8 mouse cellular contexts compared by ENCODE assay signal in the genomic region with DNA sequence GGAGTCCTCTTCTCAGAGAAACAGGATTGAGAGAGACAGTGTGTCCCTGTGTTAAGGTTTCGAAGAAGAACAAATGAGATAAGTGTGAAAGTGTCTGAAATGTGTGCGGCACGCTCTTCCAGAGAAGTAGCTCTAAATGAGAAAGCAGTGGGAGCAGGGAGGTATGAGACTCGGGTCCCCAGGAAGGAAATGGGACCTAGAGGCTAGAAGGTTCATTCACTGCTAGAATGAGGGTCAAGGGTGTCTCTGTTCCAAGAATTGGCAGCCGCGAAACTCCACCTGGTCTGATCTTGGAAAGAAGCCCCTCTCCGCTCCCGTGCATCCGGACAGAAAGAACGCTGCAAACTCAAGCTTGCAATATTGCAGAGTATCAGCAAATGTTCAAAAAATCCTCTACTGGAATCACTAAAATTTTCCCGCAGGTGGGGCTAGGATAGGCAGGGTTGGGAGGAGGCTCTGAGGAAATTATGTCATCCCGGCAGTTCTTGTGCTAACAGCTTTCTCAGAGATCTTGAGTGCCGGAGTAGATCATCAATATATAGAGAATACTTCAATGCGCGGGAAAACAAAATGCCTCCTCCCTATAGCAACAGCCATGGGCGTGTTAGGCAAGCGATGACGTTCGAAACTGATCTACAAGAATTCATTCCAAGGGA. TPM values are rescaled to one million over a fixed set of nuclear protein-coding genes. Genes with fewer than 3 reads are reported as not detected.
DNase-seq lines count a peak whose midpoint lies in the region; ATAC-seq and TF ChIP-seq lines count a peak whose summit lies in the region.

No protein-coding gene starts in this region.

- H3K4me3 ChIP-seq in cerebellum, adult 2 months (replicated peaks; ENCODE audit: insufficient read depth, low read depth, low read length): peak overlapping the region; percentile 83
- H3K4me3 ChIP-seq in intestine, postnatal 0 days (ENCODE audit: low read depth, low read length): peak overlapping the region; percentile 70
- H3K4me3 ChIP-seq in midbrain, embryonic 12.5 days: peak overlapping the region; percentile 65

- peak overlapping the region; percentile 100 for H3K4me2 ChIP-seq in intestine, postnatal 0 days (replicated peaks; ENCODE audit: low read depth)
- H3K4me2 ChIP-seq in midbrain, embryonic 12.5 days (replicated peaks): peak overlapping the region; percentile 65

- no peak for ATAC-seq in intestine, postnatal 0 days
- no peak for ATAC-seq in midbrain, embryonic 12.5 days (ENCODE audit: low FRiP score, low read depth)

- 0 out of 2 replicates have a peak overlapping the region, but pooled peaks have one; percentile 8 for H3K27ac ChIP-seq in cerebellum, adult 2 months (ENCODE audit: insufficient read depth, low read length)
- no peak overlapping the region for H3K27ac ChIP-seq in intestine, postnatal 0 days (ENCODE audit: low read depth, low read length)
- H3K27ac ChIP-seq in midbrain, embryonic 12.5 days (replicated peaks): peak overlapping the region; percentile 97

- no peaks in the 10 kb centered on the region for H3K27me3 ChIP-seq in cerebellum, adult 2 months (ENCODE audit: control insufficient read depth, insufficient read depth, low read length)
- H3K27me3 ChIP-seq in intestine, postnatal 0 days (replicated peaks; ENCODE audit: control insufficient read depth, insufficient read depth, low read length): no peaks in the 10 kb centered on the region
- H3K27me3 ChIP-seq in midbrain, embryonic 12.5 days: peaks cover 4% of the 10 kb centered on the region; the same call in 1 of the 2 replicates

- H3K9ac ChIP-seq in intestine, postnatal 0 days (ENCODE audit: low read depth, low read length): no peak overlapping the region
- H3K9ac ChIP-seq in midbrain, embryonic 12.5 days (replicated peaks): peak overlapping the region; percentile 67

- H3K9me3 ChIP-seq in intestine, postnatal 0 days (ENCODE audit: control insufficient read depth): no peaks in the 10 kb centered on the region
- no peaks in the 10 kb centered on the region for H3K9me3 ChIP-seq in midbrain, embryonic 12.5 days

- H3K36me3 ChIP-seq in intestine, postnatal 0 days (ENCODE audit: control insufficient read depth, insufficient read depth): no peaks in the 10 kb centered on the region
- no peaks in the 10 kb centered on the region for H3K36me3 ChIP-seq in midbrain, embryonic 12.5 days

- 18% methylated on average over 19 of the region's 19 CpGs for WGBS in cerebellum, adult 2 months
- WGBS in intestine, postnatal 0 days: 12% methylated on average over 19 of the region's 19 CpGs
- WGBS in midbrain, embryonic 12.5 days: 7% methylated on average over 19 of the region's 19 CpGs

- TF ChIP-seq POLR2A in cerebellum, adult 2 months (IDR thresholded peaks at IDR 0.05; ENCODE audit: borderline replicate concordance, insufficient read depth, low read length): no peak

- no peak for TF ChIP-seq CTCF in cerebellum, adult 2 months (IDR thresholded peaks at IDR 0.05; ENCODE audit: borderline replicate concordance, insufficient read depth, low read depth, low read length)
- TF ChIP-seq CTCF in intestine, postnatal 0 days (IDR thresholded peaks at IDR 0.05; ENCODE audit: low read depth): no peak

- peak; percentile 5 for DNase-seq in gastrocnemius, adult 18-20 months (ENCODE audit: low spot score)
- DNase-seq in gastrocnemius, adult 8-10 months (ENCODE audit: low spot score in 2 of 2): no peak
- peak in 1 of 2 experiments; percentile 29 for DNase-seq in cerebellum, adult 2 months
- peak; percentile 8 to 39 for DNase-seq in frontal cortex, adult 2 months (ENCODE audit: extremely low spot score in 1 of 2, low spot score in 1 of 2)
- DNase-seq in thymus, postnatal 10 days (ENCODE audit: low spot score in 2 of 2): no peak
- no peak for DNase-seq in adrenal gland, adult 18-20 months (ENCODE audit: low spot score in 2 of 2)

- 0 out of 2 replicates have a peak, but pooled peaks cover 3% of the 10 kb centered on the region for H3K4me1 ChIP-seq in cerebellum, adult 2 months (ENCODE audit: control insufficient read depth, insufficient read depth, low read length)
- no peaks in the 10 kb centered on the region for H3K4me1 ChIP-seq in intestine, postnatal 0 days (replicated peaks; ENCODE audit: control insufficient read depth, insufficient read depth, low read length)
- H3K4me1 ChIP-seq in midbrain, embryonic 12.5 days: peaks cover 20% of the 10 kb centered on the region

RNA-seq across cellular contexts. Expression of a gene that starts 2.2 kb away (rescaled TPM):
- 10 to 100 TPM; 12.0 to 14.1 TPM for total RNA-seq in gastrocnemius, adult 18-20 months (2021)
- 10 to 100 TPM in 3 of 4 experiments, 1 to 10 TPM in 1; 9.4 to 13.8 (median 12.7) TPM for total RNA-seq in gastrocnemius, adult 8-10 months (2022)
- 20.5 and 20.9 TPM in 2 replicates for polyA plus RNA-seq in cerebellum, adult 2 months (2012; rRNA removed)
- 23.0 and 25.4 TPM in 2 replicates for polyA plus RNA-seq in frontal cortex, adult 2 months (2012; rRNA removed)
- 2.7 and 3.1 TPM in 2 replicates for polyA plus RNA-seq in intestine, postnatal 0 days (2015; fragmentation: Nextera tagmentation; extraction: Ambion mirVana)
- 50.3 and 51.0 TPM in 2 replicates for polyA plus RNA-seq in midbrain, embryonic 12.5 days (2016; fragmentation: Nextera tagmentation; extraction: Ambion mirVana)
- 10 to 100 TPM; 12.2 to 17.0 TPM for total RNA-seq in adrenal gland, adult 18-20 months (2021)

Comparison
In these comparisons a context has a peak if more than half of its experiments do, and no peak if none do; other contexts are left out.
1. DNase-seq: peak in gastrocnemius, adult 18-20 months (single experiment) and frontal cortex, adult 2 months (2 of 2); none in gastrocnemius, adult 8-10 months (0 of 2), thymus, postnatal 10 days (0 of 2) and adrenal gland, adult 18-20 months (0 of 2).
2. Peak in every context shown above with its lines, with median percentiles within 50 percentile points of each other: H3K4me3 ChIP-seq.